Mouse (Mus musculus) embryonic fibroblast, embryonic 13.5 days (primary cell): Measurements from ENCODE around the gene Pik3r5. TPM values are rescaled to one million over a fixed set of nuclear protein-coding genes. Genes with fewer than 3 reads are reported as not detected.

Experiments
- H3K27ac ChIP-seq: 2 replicates; pipeline ENCODE4 v1.5.1; 2012; ENCODE audit warnings: low read length, control low read depth, inconsistent platforms; ENCODE audit not compliant: insufficient read depth
- H3K4me1 ChIP-seq: 2 replicates; pipeline ENCODE4 v1.6.1; 2011; ENCODE audit warnings: low read length; ENCODE audit not compliant: control insufficient read depth, insufficient read depth
- H3K4me3 ChIP-seq: 2 replicates; pipeline ENCODE4 v1.5.1; 2011; ENCODE audit warnings: mild to moderate bottlenecking, control low read depth, low read length; ENCODE audit not compliant: insufficient read depth
- CTCF ChIP-seq: IDR thresholded peaks from 2 replicates; pipeline ENCODE4 v1.5.1; 2011; ENCODE audit warnings: mild to moderate bottlenecking, control low read depth, low read length, moderate library complexity, borderline replicate concordance; ENCODE audit not compliant: insufficient read depth
- POLR2A ChIP-seq: IDR thresholded peaks from 2 replicates; pipeline ENCODE4 v1.6.1; 2011; ENCODE audit warnings: low read depth, mild to moderate bottlenecking, control low read depth, low read length, moderate library complexity
- polyA plus RNA-seq: library from polyadenylated mRNA; stranded (reverse); fragments of >200 nt; gene quantifications from 2 replicates; pipeline ENCODE4 v1.2.4, GENCODE M21; 2011; ENCODE audit warnings: low read depth; ENCODE audit not compliant: missing spikeins, insufficient read length

The Pik3r5 gene
- polyA plus RNA-seq, 1 experiment: 0.86 TPM

DNA sequence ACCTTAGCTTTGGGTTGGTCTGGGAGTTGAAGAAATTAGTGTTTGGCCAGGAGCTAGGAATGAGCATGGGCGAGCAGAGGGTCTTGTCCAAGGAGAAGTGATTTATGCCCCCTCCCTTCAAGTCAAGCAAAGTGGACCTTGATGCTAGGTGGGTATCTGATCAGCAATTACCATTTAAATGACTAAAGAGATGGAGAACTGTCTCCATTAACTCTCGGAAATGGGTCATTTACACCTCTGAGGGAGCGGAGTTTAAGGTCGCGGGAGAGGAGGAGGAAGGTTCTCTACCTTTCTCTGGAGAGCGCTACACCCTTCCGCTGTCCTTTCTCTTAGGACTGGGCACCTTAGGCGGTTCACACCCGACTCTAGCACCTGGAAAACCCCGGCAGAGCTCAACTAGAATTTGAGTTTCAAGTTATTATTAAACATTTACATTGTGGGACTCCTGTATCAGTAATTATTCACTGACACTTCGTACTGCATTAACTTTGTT lies 31.1 kb upstream of the Pik3r5 start, which contains the start of gene Ntn1:
TSS of gene Ntn1 (minus strand) at position 97 of the 493 bp plus-strand sequence.
- Histone ChIP-seq H3K4me3 (peak within 1 kb of the TSS; percentile 24), H3K4me1 (no peaks in the 10 kb centered on the region), H3K27ac (no peak within 1 kb of the TSS)
- no peak for TF ChIP-seq CTCF

DNA sequence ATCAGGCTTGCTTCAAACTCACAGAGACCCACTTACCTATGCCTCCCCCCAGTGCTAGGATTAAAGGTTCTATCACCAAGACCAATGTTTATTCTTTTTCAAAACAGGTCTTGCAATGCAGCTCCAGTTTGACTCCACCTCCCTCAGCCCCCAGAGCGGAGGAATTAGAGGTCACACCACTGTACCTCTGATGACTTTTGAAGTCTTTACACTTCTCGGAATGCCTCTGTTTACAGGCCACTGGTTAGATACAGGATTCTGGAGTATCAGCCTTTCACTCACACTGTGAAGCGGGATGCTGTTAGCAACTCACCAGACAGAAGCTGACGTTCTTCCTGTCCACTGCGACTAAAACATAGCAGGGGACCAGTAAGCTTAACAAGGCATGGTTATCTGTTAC lies 30.5 kb upstream of the Pik3r5 start:
- no peaks in the 10 kb centered on the region for H3K4me1 ChIP-seq
- TF ChIP-seq POLR2A (no peak), CTCF (no peak)
- H3K27ac ChIP-seq: no peak overlapping the region
- no peak overlapping the region for H3K4me3 ChIP-seq

DNA sequence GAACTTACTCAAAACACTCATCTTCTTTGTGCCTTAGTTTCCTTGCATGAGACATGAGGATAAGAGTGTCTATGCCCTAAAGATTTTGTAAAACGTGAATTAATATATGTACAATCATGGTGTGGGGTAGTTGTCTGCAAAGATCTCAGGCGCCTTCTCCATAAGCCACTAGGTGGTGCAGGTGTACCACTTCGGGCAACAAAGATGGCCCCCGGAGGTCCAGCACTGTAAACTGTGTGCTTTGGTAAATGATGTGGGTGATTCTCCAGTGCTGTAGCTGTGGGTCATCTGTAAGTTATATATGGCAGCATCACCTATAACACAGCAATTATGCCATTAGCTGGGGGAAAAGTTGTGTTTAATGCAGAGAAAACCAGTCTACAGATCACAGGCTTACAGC lies 27.7 kb upstream of the Pik3r5 start:
- H3K4me3 ChIP-seq: no peak overlapping the region
- TF ChIP-seq POLR2A (no peak), CTCF (peak; percentile 5; the same call in 1 of the 2 replicates)
- H3K27ac ChIP-seq: no peak overlapping the region
- H3K4me1 ChIP-seq: no peaks in the 10 kb centered on the region

GRCm38 (mm10) chr11:68405576-68405975 lies 26.3 kb upstream of the Pik3r5 start:
- no peak for TF ChIP-seq POLR2A
- no peak for TF ChIP-seq CTCF
- Histone ChIP-seq H3K4me1 (no peaks in the 10 kb centered on the region), H3K27ac (no peak overlapping the region), H3K4me3 (no peak overlapping the region)

DNA sequence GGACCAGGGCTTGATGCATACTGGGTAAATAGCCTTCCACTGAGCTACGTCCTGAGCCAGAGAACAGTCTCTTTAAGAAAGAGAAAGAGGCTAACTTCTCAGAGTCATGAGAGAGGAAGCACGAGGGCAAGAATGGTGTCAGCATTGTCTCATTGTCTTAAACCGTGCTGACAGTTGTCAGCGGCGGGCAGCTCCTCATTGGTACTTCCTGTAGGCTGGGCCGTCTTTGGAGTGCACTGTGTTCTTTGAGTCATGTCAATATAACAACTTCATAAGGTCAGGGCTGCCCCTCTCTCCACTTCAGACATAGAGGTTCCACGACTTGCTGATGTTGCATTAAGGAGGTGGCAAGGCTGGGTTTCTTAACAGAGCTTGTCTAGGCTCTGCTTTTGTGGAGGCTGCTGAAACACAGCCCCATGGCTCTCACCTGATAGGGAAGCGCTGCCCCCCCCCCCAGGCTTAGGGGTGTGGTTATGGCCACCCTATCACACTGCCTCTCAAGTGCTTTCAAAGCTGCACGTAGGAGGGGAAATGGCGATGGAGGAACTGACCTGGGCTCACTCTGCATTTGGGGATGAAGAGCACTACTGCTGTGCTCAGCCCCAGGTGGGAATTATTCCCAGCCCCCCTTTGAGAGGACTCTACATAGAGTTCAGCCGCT lies 24.5 kb upstream of the Pik3r5 start:
- Histone ChIP-seq H3K27ac (no peak overlapping the region), H3K4me3 (no peak overlapping the region), H3K4me1 (no peaks in the 10 kb centered on the region)
- no peak for TF ChIP-seq CTCF
- TF ChIP-seq POLR2A: no peak

DNA sequence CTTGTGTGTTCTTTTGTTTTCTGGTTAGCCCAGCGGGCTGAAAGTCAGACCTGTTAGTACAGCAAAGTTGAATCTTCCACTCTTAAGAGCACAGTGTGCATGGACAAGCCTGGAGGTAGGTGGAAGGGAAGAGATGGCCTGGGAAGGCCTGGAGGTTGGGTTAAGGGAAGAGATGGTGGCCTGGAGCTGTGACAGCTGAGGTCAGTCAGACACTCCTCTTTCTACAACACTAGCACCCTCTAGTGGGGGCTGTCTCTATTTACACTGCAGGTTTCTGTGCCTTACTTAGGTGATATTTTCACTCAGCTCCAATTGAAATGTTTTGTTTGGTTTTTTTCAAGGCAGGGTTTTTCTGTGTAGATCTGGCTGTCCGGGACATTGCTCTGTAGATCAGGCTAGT lies 23.8 kb upstream of the Pik3r5 start:
- no peak overlapping the region for H3K4me3 ChIP-seq
- no peak for TF ChIP-seq POLR2A
- peak; percentile 52; the same call in 1 of the 2 replicates for TF ChIP-seq CTCF
- no peaks in the 10 kb centered on the region for H3K4me1 ChIP-seq
- no peak overlapping the region for H3K27ac ChIP-seq

DNA sequence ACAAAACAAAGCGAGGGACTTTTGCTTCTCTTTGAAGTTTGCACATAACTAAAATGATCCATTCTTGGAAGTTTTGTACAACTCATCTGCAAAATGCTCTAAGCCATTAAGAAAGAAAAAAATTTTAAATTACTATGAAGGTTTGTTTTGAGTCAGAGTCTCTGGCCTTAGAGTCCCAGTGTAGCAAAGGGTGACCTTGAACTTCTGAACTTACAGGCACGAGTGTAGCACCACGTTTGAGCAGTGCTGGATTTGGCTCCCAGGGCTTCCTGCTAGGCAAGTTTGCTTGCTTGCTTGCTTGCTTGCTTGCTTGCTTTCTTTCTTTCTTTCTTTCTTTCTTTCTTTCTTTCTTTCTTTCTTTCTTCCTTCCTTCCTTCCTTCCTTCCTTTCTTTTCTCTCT lies 14.9 kb upstream of the Pik3r5 start:
- H3K4me3 ChIP-seq: no peak overlapping the region
- TF ChIP-seq POLR2A: no peak
- no peak for TF ChIP-seq CTCF
- no peaks in the 10 kb centered on the region for H3K4me1 ChIP-seq
- no peak overlapping the region for H3K27ac ChIP-seq

DNA sequence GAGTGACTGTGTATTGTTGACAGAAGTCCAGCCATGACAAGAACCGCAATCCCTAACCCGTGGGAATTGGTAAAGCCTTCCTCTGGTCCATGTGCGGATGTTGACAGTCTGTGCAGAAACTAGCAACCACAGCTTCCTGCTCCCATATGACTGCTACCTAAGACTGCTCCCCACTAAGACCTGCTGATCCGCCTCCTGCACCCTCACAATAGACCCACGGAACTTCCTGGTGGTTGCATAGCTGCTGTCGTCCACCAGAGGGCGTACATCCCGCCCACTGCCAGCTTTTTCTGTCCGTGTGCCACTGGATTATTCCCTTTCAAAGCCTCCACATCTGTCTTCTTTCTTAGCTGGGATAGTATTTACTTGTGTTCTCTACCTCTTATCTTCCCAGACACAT lies 14.1 kb upstream of the Pik3r5 start:
- Histone ChIP-seq H3K27ac (no peak overlapping the region), H3K4me1 (no peaks in the 10 kb centered on the region), H3K4me3 (no peak overlapping the region)
- no peak for TF ChIP-seq POLR2A
- peak; percentile 71; the same call in 1 of the 2 replicates for TF ChIP-seq CTCF

DNA sequence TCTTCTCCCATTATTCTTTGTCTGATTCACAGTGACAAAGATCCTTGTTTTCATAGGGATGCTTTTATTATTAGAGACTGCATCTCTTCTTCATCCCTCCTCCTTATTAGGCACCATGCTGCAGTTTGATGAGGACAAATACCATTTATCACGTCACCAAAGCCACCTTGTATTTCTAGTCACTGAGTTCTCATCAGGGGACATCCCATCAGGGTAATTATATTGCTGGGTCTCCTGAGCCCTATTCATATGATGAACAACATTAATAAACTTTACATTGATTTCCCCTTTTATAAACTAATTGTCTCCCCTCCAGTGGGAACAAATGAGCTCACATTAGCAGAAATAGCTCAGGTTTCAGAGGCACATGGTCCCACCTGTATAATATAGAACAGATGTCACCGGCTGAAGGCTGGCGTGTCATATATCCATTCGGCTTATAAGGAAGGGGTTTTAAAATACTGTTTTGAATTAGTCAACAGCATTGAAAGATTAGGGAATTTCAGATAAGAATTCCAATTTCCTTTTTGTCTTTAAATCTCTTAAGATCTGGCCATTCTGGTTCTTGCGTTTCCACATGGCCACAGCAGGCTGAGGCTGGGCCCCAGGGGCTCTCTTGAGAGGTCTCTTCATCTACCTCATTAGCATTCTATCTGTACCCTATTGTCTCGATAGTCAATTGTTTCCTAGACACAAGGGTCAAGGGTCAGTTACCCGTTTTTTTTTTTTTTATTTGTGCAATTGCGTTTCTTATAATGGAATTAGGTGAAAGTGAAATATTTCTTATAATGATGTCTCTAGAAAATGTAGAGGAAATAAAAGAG lies 6.2 kb upstream of the Pik3r5 start:
- Histone ChIP-seq H3K4me3 (no peak overlapping the region), H3K4me1 (no peaks in the 10 kb centered on the region), H3K27ac (no peak overlapping the region)
- no peak for TF ChIP-seq CTCF

DNA sequence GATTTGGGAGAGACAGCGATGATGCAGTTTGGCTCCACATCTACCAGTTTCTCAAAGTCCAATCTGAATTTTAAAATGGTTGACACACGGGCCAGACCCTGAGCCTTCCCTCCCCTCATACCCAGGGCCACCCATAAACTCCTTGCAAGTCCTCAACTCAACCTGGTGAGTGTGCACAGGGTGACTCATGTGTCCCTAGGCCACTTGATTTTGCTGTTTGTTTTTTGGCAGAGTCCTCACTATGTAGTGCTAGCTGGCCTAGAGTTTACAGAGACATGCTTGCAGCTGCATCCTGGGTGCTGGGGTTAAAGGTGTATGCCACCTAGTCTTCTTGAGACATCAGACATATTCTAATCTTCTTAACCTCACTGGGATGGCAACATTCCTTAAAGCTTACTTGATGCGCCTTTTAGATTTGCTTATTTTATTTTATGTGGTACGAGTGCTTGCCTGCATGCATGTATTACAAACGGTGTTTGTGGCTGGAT lies 4.8 kb upstream of the Pik3r5 start:
- Histone ChIP-seq H3K4me3 (no peak overlapping the region), H3K4me1 (no peaks in the 10 kb centered on the region), H3K27ac (no peak overlapping the region)
- no peak for TF ChIP-seq POLR2A
- no peak for TF ChIP-seq CTCF
